Mouse (Mus musculus): ENCODE results near the gene B4galt5.
"Not testable (repeated sequence)": the region's sequence is repeated elsewhere in the genome, so short reads cannot be mapped to it uniquely, and the experiment has no call there.

Gene B4galt5

DNA sequence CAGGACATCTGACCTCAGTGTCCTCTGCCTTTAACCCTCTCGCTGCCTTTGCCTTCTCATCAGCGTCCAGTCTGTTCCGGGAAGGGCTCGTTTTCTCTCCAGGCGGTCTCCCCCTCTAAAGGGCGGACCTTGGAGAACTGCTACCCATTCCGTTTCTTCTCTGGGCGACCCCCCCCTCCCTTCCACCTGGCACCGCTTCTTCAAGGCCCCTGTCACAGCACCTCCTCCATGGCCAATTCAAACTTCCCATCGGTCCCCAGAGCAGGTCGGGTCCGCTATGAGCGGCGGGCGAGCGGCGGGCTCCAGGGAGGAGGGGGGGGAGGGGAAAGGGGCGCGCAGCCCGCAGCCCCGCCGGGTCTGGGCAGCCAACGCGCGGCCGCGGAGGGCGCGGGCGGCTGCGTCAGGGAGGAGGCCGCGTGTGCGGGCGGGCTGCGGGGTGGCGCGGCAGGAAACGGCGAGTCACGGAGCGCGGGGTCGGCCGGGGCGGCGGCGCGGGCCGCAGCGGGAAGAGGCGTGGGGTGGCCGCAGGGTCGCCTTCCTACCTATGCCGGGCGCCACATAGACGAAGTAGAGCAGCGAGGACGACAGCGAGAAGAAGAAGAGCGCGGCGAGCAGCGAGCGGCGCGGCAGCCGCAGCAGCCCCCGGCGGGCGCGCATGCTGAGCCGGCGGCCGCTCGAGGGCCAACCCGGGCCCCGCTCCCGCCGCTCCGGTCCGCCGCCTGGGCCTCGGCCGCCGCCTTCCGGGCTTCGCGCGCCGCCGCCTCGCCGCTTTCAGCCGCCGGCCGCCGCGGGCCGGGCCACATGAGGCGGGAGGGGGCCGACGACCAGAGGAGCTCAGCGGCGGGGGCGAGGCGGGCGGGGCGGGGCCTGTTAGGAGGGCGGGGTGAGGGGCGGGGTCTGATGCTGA lies at the start of gene B4galt5:
Gene B4galt5 (minus strand): TSS at position 808 of the 907 bp plus-strand sequence.
- DNase-seq (ENCODE audit: low read depth, low spot score), result peak; percentile 56

DNA sequence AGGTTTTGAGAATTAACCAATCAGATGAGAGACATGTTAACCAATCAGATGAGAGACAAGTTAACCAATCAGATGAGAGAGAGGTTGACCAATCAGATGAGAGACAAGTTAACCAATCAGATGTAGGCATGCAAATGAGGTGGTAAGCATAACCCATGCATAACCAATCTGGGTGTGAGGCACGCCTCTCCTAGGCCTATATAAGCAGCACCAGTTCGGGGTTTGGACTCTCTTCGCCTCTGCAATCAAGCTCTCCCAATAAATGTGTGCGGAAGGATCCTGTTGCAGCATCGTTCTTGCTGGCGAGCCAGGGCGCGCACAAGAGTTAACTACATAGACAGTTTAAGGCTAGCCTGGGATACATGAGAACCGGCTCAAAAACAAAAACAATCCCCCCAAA lies 47.4 kb upstream of the B4galt5 start:
- DNase-seq (ENCODE audit: low read depth, low spot score), result not testable (repeated sequence)

DNA sequence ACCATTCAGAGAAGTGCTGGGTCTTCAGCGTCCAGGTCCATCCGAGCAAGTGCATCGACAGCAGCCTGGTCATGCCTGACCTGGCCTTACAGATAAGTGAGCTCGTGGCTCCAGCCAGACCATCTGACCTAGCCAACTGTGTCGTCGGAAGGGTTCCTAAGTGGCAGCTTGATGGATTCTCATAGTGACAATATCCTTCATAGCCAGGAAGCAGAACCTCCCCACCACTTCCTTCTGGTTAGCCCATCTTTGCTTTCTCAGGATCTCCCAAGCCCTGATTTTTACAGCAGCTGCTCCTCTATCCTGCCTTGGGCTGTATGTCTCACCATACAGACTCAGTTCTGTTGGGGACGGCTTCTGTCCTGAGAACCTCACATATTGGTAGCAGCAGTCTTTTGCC lies 45.4 kb upstream of the B4galt5 start:
- no peak for DNase-seq (ENCODE audit: low read depth, low spot score)

DNA sequence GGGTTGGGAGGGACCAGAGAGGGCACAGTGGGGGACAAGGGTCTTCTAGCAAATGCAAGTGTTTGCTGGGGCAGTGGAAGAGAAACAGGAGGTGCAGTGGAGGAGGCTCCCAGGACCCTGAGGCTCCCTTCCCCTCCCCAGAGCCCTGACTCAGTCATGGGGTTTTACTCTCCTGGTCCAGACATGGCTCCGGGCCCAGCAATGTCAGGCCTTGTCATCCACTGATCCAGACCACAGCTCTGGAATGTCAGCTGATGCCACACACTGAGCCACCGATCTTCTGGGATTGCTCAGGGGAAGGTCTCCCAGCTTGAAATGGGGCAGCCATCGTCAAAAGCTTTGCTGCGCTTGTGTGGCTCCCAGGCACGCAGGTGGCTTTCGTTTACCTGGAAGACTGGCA lies 38.0 kb upstream of the B4galt5 start:
- DNase-seq (ENCODE audit: low read depth, low spot score), result no peak

DNA sequence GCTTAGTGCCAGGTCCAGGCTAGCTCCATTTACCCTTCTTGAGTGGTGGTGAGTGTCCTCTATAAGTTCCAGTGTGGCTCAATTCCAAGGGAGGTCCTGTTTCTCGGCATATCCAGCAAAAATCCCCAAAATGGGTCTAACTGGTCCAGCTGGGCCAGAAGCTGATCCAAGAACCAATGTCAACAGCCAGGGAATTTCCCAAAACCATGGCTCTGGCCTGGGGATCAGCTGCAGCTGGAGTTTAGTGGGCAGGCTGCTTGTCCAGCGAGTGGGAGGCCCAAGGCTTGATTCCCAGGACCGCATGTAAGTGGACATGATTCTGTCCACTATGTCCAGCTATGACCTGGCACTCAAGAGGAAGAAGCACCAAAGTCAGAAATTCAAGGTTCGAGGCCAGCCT lies 37.5 kb upstream of the B4galt5 start:
- DNase-seq (ENCODE audit: low read depth, low spot score), result no peak

DNA sequence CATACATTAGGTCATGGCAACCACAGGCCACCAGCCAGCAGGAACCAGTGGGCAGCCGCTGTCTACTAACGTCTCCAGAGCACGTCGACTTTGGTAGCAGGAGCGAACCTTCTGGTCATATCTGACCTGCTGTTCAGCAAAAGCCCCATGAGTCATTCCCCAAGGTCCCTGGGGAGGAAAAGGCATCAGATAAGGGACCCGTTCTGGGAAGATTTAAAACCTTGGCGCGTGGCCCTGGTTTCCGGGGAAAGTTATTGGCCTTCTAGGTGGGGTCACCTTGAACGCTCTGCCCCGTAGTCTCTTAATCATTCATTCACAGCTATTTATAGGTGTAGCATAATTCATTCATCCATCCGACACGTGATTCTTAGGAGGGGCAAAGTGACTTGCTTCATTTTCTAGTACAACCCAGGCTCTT lies 34.7 kb upstream of the B4galt5 start:
- DNase-seq (ENCODE audit: low read depth, low spot score), result no peak

DNA sequence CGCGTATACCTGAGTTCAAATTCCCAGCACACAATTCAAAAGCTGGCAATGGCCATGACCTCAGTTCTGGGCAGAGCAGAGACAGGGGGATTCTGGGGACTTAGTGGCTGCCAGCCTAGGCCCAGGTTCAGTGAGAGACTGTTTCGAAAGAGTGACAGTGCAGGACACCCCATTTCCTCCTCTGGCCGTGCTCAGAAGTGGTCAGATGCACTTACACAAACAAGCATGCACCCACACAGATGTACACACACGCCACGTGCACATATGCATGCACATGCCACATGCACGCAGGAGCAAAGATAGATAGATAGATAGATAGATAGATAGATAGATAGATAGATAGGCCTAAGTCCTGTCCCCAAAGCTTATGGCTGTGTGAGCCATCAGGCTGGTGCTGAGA lies 33.4 kb upstream of the B4galt5 start:
- no peak for DNase-seq (ENCODE audit: low read depth, low spot score)

DNA sequence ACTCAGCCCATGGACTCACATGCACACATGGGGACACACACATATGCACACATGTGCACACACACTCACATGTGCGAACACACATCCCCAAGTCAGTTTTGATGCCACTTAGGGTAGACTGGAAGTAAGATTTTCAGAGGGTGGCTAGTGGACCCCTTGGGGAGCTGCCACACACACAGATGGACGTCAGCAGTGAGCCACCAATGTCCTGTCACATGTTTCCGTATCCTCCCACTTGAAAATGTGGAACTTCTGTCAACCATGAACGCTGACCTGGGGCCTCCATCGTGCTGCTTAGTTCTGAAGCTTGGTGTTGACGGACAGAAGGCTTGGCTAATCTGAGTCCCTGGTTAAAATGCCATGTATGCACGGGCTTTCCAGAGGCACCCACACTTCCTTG lies 32.6 kb upstream of the B4galt5 start:
- no peak for DNase-seq (ENCODE audit: low read depth, low spot score)

DNA sequence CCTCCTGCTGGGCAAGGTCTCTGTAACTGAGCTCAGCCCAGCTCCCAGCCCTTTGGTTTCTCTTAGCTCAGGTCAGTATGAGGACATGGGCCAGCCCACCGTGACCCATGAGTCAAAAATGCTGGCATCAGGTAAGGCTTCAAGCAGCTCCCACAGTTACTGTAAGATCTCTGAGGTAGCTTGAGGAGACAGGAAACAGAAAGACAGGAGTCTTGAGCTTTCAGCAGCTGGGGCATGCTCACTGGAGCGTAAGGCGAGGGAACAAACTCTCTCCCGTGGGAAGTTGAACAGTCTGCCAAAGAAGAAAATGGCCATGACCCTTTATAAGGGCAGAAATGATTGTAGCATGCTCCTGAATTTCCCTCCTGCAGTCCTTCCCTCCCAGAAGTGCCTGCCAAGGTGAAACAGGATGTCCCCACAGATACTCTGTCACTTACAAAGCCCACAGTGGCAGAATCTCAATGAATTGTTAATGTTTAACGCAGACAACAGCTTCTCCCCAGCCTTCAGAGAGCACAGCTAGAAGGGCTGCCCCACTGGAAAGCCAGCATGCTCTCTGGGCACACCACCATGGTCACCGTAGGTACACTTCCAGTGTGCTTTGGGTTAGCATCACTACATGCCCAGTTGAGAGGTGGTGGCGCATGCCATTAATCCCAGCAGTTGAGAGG lies 31.8 kb upstream of the B4galt5 start:
- no peak for DNase-seq (ENCODE audit: low read depth, low spot score)

DNA sequence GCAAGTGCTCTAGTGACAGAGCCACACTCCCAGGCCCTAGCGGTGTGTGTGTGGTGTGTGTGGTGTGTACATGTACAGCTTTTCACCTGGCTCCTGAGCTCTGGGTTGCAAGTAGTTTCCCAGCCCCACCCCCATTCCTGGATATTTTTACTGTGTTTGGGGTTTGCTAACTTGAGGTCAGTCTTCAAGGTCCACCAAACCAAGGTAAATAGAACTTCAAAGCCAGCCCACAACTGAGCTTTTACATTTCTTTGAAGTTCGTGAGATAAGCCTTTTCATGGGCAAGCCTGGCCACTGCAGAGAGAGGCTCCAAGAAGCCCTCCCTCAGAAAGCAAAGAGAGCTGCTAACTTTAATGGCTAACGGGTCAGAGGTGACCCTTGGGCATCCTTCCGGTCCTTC lies 30.0 kb upstream of the B4galt5 start:
- DNase-seq (ENCODE audit: low read depth, low spot score), result no peak

DNA sequence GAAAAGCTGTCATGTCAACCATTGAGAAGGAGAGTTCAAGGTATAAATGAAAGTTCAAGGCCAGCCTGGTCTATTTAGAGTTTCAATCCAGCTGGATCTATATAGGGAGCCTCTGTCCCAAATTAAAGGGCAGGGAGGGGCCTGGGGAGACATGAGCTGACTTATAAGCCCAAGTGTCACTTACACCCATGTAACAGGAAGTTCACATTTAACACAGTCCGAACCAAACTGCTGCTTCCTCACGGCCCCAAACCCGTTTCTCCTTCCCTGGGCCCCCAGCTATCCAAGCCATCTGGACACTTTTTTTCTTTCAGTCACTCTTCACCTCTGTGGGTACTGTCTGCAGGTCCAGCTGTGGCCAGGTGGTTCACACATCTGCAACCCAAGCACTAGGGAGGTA lies 28.7 kb upstream of the B4galt5 start:
- no peak for DNase-seq (ENCODE audit: low read depth, low spot score)

DNA sequence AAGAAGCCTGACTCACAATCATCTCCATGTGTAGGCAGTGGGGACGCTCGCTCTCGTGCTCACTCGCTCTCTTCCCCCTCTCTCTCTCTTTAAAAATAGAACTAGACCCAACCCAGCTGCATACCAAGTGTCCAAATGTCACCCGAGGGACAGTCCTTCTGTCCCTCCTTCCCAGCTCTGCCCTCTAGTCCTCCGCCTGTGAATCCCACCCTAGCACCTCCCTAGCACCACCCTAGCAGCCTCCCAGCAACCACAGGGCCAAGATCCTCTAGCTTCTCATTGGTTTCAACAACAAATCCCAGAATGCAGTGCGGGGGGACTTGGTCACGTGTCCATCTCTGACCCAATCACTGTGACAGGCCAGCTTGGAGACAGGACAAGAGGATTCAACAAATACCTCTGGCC lies 27.2 kb upstream of the B4galt5 start:
- peak; percentile 98 for DNase-seq (ENCODE audit: low read depth, low spot score)

DNA sequence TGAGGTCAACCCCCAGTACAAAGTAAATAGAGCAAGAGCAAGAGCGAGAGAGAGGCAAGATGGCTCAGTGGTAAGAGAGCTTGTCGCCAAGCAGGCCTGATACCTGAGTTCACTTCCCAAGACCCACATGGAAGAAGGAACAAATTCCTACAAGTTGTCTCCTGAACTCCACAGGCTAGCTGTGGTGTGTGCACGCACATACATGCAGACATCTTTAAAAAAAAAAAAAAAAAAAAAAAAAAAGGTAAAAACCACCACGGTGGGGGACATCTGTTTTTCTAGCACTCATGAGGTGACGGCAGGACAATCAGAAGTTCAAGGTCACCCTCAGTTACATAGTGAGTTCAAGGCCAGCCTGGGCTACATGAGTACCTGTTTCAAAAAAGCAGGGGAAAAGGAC lies 26.7 kb upstream of the B4galt5 start:
- no peak for DNase-seq (ENCODE audit: low read depth, low spot score)

DNA sequence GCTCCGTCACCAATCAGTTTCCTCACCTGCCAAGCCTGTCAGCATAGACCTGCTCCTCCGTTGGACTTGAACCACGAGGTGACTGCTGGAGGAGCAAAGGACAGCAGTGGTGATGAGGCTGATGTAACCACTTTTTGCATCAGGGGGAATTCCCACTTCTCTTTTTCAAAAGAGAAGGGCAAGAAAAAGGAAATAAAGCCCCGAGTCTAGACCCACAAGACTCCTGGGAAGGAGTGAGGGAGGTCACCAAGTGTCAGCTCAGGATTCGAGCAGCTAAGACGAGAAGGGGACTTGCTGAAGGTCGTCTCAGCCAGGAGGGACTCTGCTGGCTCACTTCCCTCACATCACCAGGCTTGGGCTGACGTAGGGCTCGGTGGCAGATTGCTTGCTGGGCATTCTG lies 26.2 kb upstream of the B4galt5 start:
- peak; percentile 87 for DNase-seq (ENCODE audit: low read depth, low spot score)

DNA sequence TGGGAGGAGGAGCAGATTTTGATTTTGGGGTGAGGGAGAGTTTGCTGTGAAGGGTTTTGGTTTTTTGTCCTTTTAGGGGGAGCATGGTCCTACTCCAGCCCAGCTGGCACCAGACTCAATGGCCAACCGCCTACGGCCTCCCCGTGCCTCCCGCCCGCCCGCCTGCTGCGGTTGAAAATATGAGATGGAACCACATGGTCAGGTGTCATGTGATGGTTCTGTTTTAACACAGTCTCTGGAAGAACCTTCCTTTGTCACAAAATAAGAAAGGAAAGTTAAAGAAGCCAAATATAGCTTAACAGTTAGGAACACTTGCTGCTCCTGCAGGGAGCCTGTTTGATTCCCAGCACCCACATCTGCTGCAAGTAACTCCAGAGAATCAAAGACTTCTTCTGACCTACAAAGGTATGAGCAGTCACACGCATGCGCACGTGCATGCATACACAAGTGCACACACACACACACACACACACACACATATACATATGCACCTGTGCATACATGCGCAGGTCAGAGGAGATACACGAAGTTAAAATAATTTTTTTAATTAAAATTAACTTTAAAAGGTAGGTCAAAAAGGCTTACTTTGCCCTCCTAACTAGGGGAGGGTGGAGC lies 25.3 kb upstream of the B4galt5 start:
- DNase-seq (ENCODE audit: low read depth, low spot score), result no peak

DNA sequence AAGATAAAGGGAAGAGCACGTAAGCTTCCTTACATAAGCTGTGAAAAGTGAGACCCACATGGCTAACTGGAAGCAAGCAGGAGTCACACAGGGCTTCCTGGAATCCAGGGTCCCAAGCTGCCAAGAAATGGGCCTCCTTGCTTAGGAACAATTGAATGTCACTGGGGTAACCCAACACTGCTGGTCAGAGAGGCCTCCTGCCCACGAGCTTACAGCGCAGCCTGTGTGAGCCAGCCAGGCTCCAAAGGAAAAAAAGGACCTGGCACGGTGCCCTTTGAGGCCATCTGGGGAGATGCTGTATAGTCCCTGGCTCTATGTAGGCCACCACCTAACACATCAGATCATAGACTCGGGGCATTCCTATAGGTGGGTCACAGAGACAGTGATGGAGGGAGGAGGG lies 24.3 kb upstream of the B4galt5 start:
- DNase-seq (ENCODE audit: low read depth, low spot score), result no peak

DNA sequence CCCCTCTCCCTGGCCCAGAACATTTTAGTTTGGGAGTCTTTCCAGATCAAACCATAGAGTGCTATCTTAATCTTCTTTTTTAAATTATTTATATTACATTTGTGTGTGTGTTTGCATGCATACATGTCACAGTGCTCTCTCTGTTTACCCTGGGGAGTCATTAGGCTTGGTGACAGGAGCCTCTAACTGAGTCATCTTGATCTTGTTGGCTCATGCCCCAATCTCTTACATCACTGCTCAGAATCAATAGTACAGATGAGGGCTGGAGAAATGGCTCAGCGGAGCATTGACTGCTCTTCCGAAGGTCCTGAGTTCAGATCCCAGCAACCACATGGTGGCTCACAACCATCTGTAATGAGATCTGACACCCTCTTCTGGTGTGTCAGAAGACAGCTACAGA lies 22.5 kb upstream of the B4galt5 start:
- no peak for DNase-seq (ENCODE audit: low read depth, low spot score)

DNA sequence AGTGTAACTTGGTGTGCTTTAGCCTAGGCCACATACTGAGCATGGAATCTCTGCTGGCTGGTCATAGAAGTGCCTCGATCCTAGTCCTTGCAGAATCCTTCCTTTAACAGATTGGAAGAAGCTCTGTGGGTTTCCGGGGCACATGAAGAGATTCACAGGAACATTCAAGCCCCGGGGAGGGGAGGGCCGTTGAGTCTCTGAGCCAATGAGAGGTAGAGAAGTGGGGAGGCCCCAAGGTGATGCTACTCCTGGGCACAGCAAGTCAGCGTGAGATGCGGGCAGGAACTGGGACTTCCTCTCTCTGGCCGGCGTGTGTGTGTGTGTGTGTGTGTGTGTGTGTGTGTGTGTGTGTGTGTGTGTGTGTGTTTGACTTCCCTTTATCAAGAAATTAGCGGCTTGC lies 19.3 kb upstream of the B4galt5 start:
- peak; percentile 95 for DNase-seq (ENCODE audit: low read depth, low spot score)

DNA sequence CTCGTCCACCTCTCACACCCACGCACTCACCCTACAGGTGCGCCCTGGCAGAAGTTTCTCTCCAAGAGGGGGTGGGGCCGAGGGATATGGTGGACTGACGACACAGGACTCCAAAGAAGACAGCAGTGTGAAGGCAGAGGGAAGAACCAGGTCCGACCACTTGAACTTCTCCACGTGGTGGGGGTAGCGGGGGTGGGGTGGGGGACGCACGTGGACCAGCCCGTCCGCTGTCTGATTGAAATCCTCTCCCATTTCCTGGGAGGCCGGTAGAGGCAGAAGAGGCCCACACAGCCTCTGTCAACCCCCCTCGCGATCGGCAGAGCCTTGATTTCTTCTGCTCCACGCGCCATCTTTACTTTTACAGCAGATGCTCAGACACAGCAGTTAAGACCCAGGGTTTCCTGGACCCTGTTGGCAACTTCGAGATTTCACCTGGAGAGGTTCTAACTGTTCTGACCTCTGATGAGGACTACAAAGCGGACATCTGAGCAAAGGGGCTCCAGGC lies 18.8 kb upstream of the B4galt5 start:
- peak; percentile 87 for DNase-seq (ENCODE audit: low read depth, low spot score)

DNA sequence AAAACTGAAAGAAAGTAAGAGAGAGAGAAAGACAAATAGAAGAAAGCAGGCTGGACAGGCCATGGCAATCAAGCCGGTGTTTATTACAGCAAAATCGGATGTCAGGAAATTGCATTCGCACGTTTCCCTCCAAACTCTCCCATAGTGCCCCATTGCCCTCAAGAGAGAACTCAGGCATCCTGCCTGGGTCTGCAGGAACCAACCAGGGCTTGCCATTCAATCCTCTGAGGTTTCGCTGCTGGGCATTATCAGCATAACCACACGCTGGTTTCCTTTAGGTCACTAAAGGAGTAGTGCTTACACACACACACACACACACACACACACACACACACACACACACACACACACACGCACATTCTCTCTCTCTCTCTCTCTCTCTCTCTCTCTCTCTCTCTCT lies 18.3 kb upstream of the B4galt5 start:
- DNase-seq (ENCODE audit: low read depth, low spot score), result peak; percentile 78

DNA sequence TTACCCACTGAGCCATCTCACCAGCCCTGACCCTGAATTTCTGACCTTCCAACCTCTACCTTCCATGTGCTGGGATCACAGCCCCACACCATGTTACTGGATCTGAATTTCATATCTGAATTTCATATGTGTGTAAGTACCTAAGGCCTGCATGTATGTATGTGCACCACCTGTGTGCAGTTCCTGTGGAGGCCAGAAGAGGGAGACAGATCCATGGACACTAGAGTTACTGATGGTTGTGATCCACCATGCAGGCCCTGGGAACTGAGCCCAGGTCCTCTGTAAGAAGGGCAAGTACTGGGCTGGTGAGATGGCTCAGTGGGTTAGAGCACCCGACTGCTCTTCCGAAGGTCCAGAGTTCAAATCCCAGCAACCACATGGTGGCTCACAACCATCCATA lies 16.1 kb upstream of the B4galt5 start:
- no peak for DNase-seq (ENCODE audit: low read depth, low spot score)

DNA sequence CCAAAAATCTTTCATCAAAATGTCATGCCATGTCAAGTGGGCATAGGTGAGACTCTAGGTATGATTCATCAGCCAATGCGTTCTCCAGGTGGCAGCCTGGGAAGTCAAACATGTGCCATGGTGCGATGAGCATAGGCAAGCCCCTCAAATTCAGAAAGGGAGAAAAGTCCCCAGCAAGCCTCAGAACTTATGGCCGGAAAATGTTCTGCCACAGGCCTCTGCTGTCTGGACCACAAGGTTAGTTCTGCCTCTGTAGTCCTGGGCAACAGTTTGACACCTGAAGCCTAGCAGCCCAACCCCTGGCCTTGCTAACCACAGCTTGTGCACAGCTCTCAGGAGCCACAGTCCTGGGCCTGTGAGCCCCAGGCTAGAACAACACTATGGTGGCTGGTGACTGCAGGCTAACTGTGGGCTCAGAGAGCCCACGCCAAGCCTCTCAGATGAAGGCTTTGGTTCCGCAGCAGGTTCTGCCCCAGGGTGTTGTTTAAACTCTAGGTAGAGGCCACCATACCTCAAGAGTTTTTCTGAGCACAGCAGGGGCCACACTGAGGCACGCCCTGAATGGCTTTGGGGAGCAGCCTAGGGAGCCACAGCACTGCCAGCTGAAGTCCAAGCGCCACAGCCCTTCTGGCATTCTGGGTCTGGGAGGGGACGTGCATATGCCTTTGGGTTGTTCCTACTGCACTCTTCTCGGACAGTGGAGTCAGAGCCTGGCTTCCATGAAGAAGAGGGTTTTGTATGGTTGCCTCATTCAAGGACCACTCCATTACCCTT lies 14.5 kb upstream of the B4galt5 start:
- DNase-seq (ENCODE audit: low read depth, low spot score), result no peak

Measured in A20 (cell line).